25 mouse cellular contexts compared by ENCODE assay signal in genomic region chr11:9146683-9147082, GRCm38 (mm10). TPM values are rescaled to one million over a fixed set of nuclear protein-coding genes. Genes with fewer than 3 reads are reported as not detected.
"Had no signal": no experiment of that assay in that cellular context is flagged by ENCODE, and none has a peak within 500 bp of the region (broad histone marks: within the 10 kb centered on the region; RNA-seq: fewer than 3 reads in every experiment).

No protein-coding gene starts in this region.

- ATAC-seq: hindbrain, postnatal 0 days; intestine, embryonic 16.5 days had no signal

- H3K4me3 ChIP-seq: heart, embryonic 10.5 days; heart, embryonic 12.5 days; hindbrain, embryonic 13.5 days; hindbrain, embryonic 15.5 days; kidney, embryonic 15.5 days; left cerebral cortex, adult 2 months; limb, embryonic 10.5 days; limb, embryonic 12.5 days; liver, embryonic 13.5 days had no signal

- H3K4me1 ChIP-seq: heart, embryonic 10.5 days; heart, embryonic 12.5 days; hindbrain, embryonic 13.5 days; hindbrain, embryonic 15.5 days; kidney, embryonic 15.5 days; limb, embryonic 10.5 days; limb, embryonic 12.5 days; liver, embryonic 13.5 days had no signal

- H3K4me2 ChIP-seq: heart, embryonic 12.5 days; hindbrain, embryonic 13.5 days; hindbrain, embryonic 15.5 days; kidney, embryonic 15.5 days; limb, embryonic 12.5 days; liver, embryonic 11.5 days; liver, embryonic 13.5 days had no signal

- H3K27ac ChIP-seq: heart, embryonic 10.5 days; hindbrain, embryonic 13.5 days; hindbrain, embryonic 15.5 days; hindbrain, postnatal 0 days; kidney, embryonic 15.5 days; kidney, postnatal 0 days; left cerebral cortex, adult 2 months; limb, embryonic 10.5 days; limb, embryonic 12.5 days; liver, embryonic 13.5 days had no signal

- H3K36me3 ChIP-seq: heart, embryonic 10.5 days; heart, embryonic 12.5 days; hindbrain, embryonic 13.5 days; hindbrain, embryonic 15.5 days; kidney, embryonic 15.5 days; limb, embryonic 10.5 days; limb, embryonic 12.5 days; liver, embryonic 13.5 days had no signal

- H3K9me3 ChIP-seq: heart, embryonic 10.5 days; hindbrain, embryonic 15.5 days; kidney, embryonic 15.5 days; limb, embryonic 10.5 days; limb, embryonic 12.5 days; liver, embryonic 13.5 days had no signal

- DNase-seq: gastrocnemius, postnatal 14 days; heart, adult 18-20 months; heart, postnatal 10 days; heart, postnatal 36 days; kidney, adult 11 months; kidney, adult 2 months; kidney, adult 9 months; kidney, postnatal 14 days; kidney, postnatal 36 days; liver; liver, embryonic 13.5 days had no signal

- H3K27me3 ChIP-seq: heart, embryonic 12.5 days; hindbrain, embryonic 13.5 days; hindbrain, embryonic 15.5 days; kidney, embryonic 15.5 days; liver, embryonic 13.5 days had no signal

- H3K9ac ChIP-seq: heart, embryonic 12.5 days; hindbrain, embryonic 13.5 days; hindbrain, embryonic 15.5 days; kidney, embryonic 15.5 days; limb, embryonic 12.5 days; liver, embryonic 13.5 days had no signal

RNA-seq across cellular contexts. Expression of gene Abca13, which starts 45.1 kb away (rescaled TPM):
- total RNA-seq: gastrocnemius, adult 8-10 months; gastrocnemius, postnatal 14 days; heart, postnatal 10 days; heart, postnatal 36 days had no signal
- polyA plus RNA-seq: heart, embryonic 10.5 days; hindbrain, embryonic 11.5 days; limb, embryonic 12.5 days had no signal
